Comparison of ENCODE assay signal across 8 mouse cellular contexts in the genomic region with DNA sequence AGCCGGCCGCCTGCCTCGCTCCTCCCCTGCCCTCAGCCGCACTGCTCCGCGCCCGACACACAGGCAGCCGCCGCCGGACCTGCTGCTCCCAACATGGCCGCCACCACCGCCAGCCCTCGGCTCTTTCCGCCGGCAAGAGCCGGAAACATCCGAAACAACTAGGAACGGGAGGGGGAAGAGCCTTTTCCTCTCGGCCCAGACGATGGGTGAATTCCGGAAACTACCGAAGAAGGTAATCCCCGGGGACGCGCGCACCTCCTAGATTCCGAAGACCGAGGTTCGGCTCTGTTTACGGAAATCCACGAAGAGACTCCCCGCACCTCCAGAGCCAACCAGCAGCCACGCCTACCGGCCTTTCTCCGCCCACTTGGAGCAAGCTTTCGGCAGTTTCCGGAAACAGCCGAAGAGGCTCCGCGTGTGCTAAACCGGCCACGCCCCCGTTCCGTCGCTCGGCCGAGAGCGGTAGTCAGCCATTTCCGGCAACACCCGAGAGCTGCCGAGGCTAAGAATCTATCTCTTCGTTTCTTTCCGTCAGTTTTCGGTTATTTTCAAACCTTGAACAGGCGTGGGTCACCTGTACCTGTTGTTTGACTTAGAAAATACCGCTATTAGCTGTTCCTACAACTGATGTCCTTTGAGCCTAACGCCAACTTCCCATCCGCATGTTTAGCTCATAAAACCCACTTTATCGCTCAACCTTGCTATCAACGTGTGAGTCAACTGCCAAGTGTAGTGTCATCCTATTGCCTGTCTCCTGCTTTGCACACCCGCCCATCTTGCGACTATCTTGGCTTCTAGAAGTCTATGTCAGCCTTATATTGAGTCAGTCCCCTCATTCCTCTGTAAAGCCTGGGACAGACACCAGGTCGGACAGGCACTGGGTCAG. TPM values are rescaled to one million over a fixed set of nuclear protein-coding genes. Genes with fewer than 3 reads are reported as not detected.
DNase-seq lines count a peak whose midpoint lies in the region; ATAC-seq and TF ChIP-seq lines count a peak whose summit lies in the region.

A gene (minus strand): TSS at position 349 of the 886 bp plus-strand sequence.

- no peaks in the 10 kb centered on the region for H3K27me3 ChIP-seq in MEL (ENCODE audit: control insufficient read depth in 1 of 2, insufficient read depth in 2 of 2, low read length in 2 of 2)
- H3K27me3 ChIP-seq in cerebellum, adult 2 months (ENCODE audit: control insufficient read depth, insufficient read depth, low read length): no peaks in the 10 kb centered on the region
- no peaks in the 10 kb centered on the region for H3K27me3 ChIP-seq in forebrain, postnatal 0 days (ENCODE audit: insufficient read depth, low read length)
- H3K27me3 ChIP-seq in lung, embryonic 15.5 days: no peaks in the 10 kb centered on the region

- 2% methylated on average over 63 of the region's 63 CpGs for WGBS in cerebellum, adult 2 months
- WGBS in forebrain, postnatal 0 days: 2% methylated on average over 62 of the region's 63 CpGs
- WGBS in lung, embryonic 15.5 days: 1% methylated on average over 63 of the region's 63 CpGs

- peaks cover 44% of the 10 kb centered on the region for H3K79me2 ChIP-seq in MEL (ENCODE audit: control insufficient read depth, insufficient read depth, low read length, poor library complexity)

- peaks cover 0 to 33% of the 10 kb centered on the region in 2 experiments; a peak in 2 of 4 replicates for H3K36me3 ChIP-seq in MEL (ENCODE audit: control insufficient read depth in 1 of 2, insufficient read depth in 2 of 2, low read length in 2 of 2)
- H3K36me3 ChIP-seq in forebrain, postnatal 0 days (ENCODE audit: insufficient read depth): peaks cover 4% of the 10 kb centered on the region; the same call in 1 of the 2 replicates
- H3K36me3 ChIP-seq in lung, embryonic 15.5 days: no peaks in the 10 kb centered on the region

- H3K4me2 ChIP-seq in forebrain, postnatal 0 days (ENCODE audit: low read depth): peak within 1 kb of the TSS; percentile 75
- H3K4me2 ChIP-seq in lung, embryonic 15.5 days: peak within 1 kb of the TSS; percentile 87

- H3K9me3 ChIP-seq in MEL (replicated peaks; ENCODE audit: insufficient read depth, low read length): no peaks in the 10 kb centered on the region
- H3K9me3 ChIP-seq in forebrain, postnatal 0 days (ENCODE audit: low read length): no peaks in the 10 kb centered on the region
- H3K9me3 ChIP-seq in lung, embryonic 15.5 days: no peaks in the 10 kb centered on the region

- peak within 1 kb of the TSS; percentile 91 for H3K27ac ChIP-seq in MEL (ENCODE audit: control insufficient read depth, low read depth, low read length)
- peak within 1 kb of the TSS; percentile 46; the same call in 1 of the 2 replicates for H3K27ac ChIP-seq in cerebellum, adult 2 months (ENCODE audit: insufficient read depth, low read length)
- H3K27ac ChIP-seq in forebrain, postnatal 0 days (ENCODE audit: low read depth, low read length): peak within 1 kb of the TSS; percentile 87
- peak within 1 kb of the TSS; percentile 91 for H3K27ac ChIP-seq in lung, embryonic 15.5 days

- peak; percentile 96 for ATAC-seq in forebrain, postnatal 0 days
- peak; percentile 91 for ATAC-seq in lung, embryonic 15.5 days (ENCODE audit: borderline replicate concordance, extremely low read depth, low FRiP score, low TSS enrichment)

- peak; percentile 77 to 90 for TF ChIP-seq EP300 in MEL (IDR thresholded peaks at IDR 0.05; ENCODE audit: low read depth in 1 of 2, low read length in 2 of 2)

- TF ChIP-seq RAD21 in MEL (IDR thresholded peaks at IDR 0.05; ENCODE audit: low read depth, low read length): no peak

- H3K4me3 ChIP-seq in MEL (ENCODE audit: control insufficient read depth in 1 of 2, insufficient read depth in 1 of 2, low read depth in 2 of 2, low read length in 2 of 2): peak within 1 kb of the TSS; percentile 78 to 86
- peak within 1 kb of the TSS; percentile 94 for H3K4me3 ChIP-seq in cerebellum, adult 2 months (replicated peaks; ENCODE audit: insufficient read depth, low read depth, low read length)
- peak within 1 kb of the TSS; percentile 93 for H3K4me3 ChIP-seq in forebrain, postnatal 0 days (ENCODE audit: low read depth, low read length)
- H3K4me3 ChIP-seq in lung, embryonic 15.5 days: peak within 1 kb of the TSS; percentile 87

- TF ChIP-seq CTCF in MEL (IDR thresholded peaks at IDR 0.05 in 2 of 3, conservative IDR thresholded peaks at IDR 0.05 in 1 of 3; ENCODE audit: control insufficient read depth in 1 of 3, insufficient read depth in 1 of 3, low read depth in 2 of 3, low read length in 3 of 3, poor library complexity in 1 of 3, severe bottlenecking in 1 of 3): no peak
- no peak for TF ChIP-seq CTCF in cerebellum, adult 2 months (IDR thresholded peaks at IDR 0.05; ENCODE audit: borderline replicate concordance, insufficient read depth, low read depth, low read length)
- TF ChIP-seq CTCF in forebrain, postnatal 0 days (IDR thresholded peaks at IDR 0.05; ENCODE audit: low read depth): no peak

- DNase-seq in MEL (ENCODE audit: low read depth, low spot score): peak; percentile 99
- DNase-seq in cerebellum, adult 2 months: peak; percentile 99 to 100
- peak; percentile 100 for DNase-seq in forebrain, postnatal 0 days
- DNase-seq in heart, postnatal 4 days: peak; percentile 99
- peak; percentile 99 for DNase-seq in layer of hippocampus, adult 8-10 months (ENCODE audit: low spot score in 2 of 2)
- DNase-seq in ovary, adult 18-20 months (ENCODE audit: low spot score): peak; percentile 98
- peak; percentile 100 for DNase-seq in thymus, postnatal 0 days (ENCODE audit: low spot score)

- peak; percentile 42 to 71; a peak in 3 of 4 replicates for TF ChIP-seq POLR2A in MEL (IDR thresholded peaks at IDR 0.05; ENCODE audit: control insufficient read depth in 1 of 2, insufficient read depth in 1 of 2, low read depth in 1 of 2, low read length in 2 of 2, poor library complexity in 1 of 2)
- peak; percentile 89 for TF ChIP-seq POLR2A in cerebellum, adult 2 months (IDR thresholded peaks at IDR 0.05; ENCODE audit: borderline replicate concordance, insufficient read depth, low read length)

- peaks cover 12 to 38% of the 10 kb centered on the region in 2 experiments for H3K4me1 ChIP-seq in MEL (ENCODE audit: control insufficient read depth in 1 of 2, insufficient read depth in 2 of 2, low read length in 2 of 2)
- H3K4me1 ChIP-seq in cerebellum, adult 2 months (ENCODE audit: control insufficient read depth, insufficient read depth, low read length): peaks cover 15% of the 10 kb centered on the region
- H3K4me1 ChIP-seq in forebrain, postnatal 0 days (ENCODE audit: insufficient read depth): peaks cover 21% of the 10 kb centered on the region
- H3K4me1 ChIP-seq in lung, embryonic 15.5 days: peaks cover 36% of the 10 kb centered on the region

- H3K9ac ChIP-seq in MEL (ENCODE audit: control insufficient read depth, low read depth, low read length, poor library complexity, severe bottlenecking): peak within 1 kb of the TSS; percentile 97
- peak within 1 kb of the TSS; percentile 95 for H3K9ac ChIP-seq in forebrain, postnatal 0 days
- peak within 1 kb of the TSS; percentile 97 for H3K9ac ChIP-seq in lung, embryonic 15.5 days

TF ChIP-seq in MEL, 35 proteins besides CTCF, POLR2A, EP300 and RAD21 (continues in another document):
- TF ChIP-seq MYB (IDR thresholded peaks at IDR 0.05; ENCODE audit: low read depth, low read length) (peak; percentile 93), SMC3 (IDR thresholded peaks at IDR 0.05; ENCODE audit: low read depth, low read length) (peak; percentile 19; the same call in 1 of the 2 replicates), POLR2AphosphoS2 (IDR thresholded peaks at IDR 0.05; ENCODE audit: low read length) (peak; percentile 73), BHLHE40 (IDR thresholded peaks at IDR 0.05; ENCODE audit: borderline replicate concordance, low read depth, low read length) (peak; percentile 57; the same call in 1 of the 2 replicates), KAT2A (conservative IDR thresholded peaks at IDR 0.05; ENCODE audit: low read depth, low read length) (peak; percentile 20), JUND (IDR thresholded peaks at IDR 0.05; ENCODE audit: low read depth, low read length) (no peak), ETS1 (IDR thresholded peaks at IDR 0.05; ENCODE audit: low read depth, low read length) (peak; percentile 87), NRF1 (IDR thresholded peaks at IDR 0.05; ENCODE audit: insufficient read depth, low read depth, low read length, poor library complexity, severe bottlenecking) (peak; percentile 37; the same call in 1 of the 2 replicates), SIN3A (IDR thresholded peaks at IDR 0.05; ENCODE audit: low read length) (peak; percentile 98), TBP (IDR thresholded peaks at IDR 0.05; ENCODE audit: low read depth, low read length) (peak; percentile 81), ZNF384 (IDR thresholded peaks at IDR 0.05; ENCODE audit: low read depth, low read length) (no peak), MXI1 (IDR thresholded peaks at IDR 0.05; ENCODE audit: low read depth, low read length) (peak; percentile 88), MAZ (IDR thresholded peaks at IDR 0.05; ENCODE audit: low read depth, low read length) (no peak; the same call in 1 of the 2 replicates), MAFK (IDR thresholded peaks at IDR 0.05; ENCODE audit: borderline replicate concordance, low read depth, low read length) (no peak), NELFE (IDR thresholded peaks at IDR 0.05; ENCODE audit: low read depth, low read length) (peak; percentile 74), GATA1 (IDR thresholded peaks at IDR 0.05; ENCODE audit: low read depth, low read length) (peak; percentile 77), HCFC1 (IDR thresholded peaks at IDR 0.05; ENCODE audit: low read depth, low read length) (peak; percentile 69; the same call in 1 of the 2 replicates), ELF1 (IDR thresholded peaks at IDR 0.05; ENCODE audit: low read depth, low read length) (peak; percentile 95), TCF12 (IDR thresholded peaks at IDR 0.05; ENCODE audit: low read depth, low read length) (peak; percentile 56), MEF2A (IDR thresholded peaks at IDR 0.05; ENCODE audit: extremely low read depth, insufficient replicate concordance, low read depth, low read length, poor library complexity, severe bottlenecking) (no peak)

RNA-seq across cellular contexts. Expression of the gene that starts here (rescaled TPM):
- total RNA-seq in MEL (2012; rRNA removed): 34.6 and 36.1 TPM in 2 replicates
- polyA plus RNA-seq in MEL (2012; ENCODE audit: insufficient read depth in 1 of 2, insufficient read length in 2 of 2, low read depth in 1 of 2, low replicate concordance in 2 of 2, missing spikeins in 1 of 2): 10 to 100 TPM in 1 of 2 experiments, not detected in 1; 72.4 TPM
- polyA plus RNA-seq in cerebellum, adult 2 months (2012; rRNA removed): 75.3 and 76.2 TPM in 2 replicates
- 35.8 and 38.7 TPM in 2 replicates for total RNA-seq in forebrain, postnatal 0 days (2014; rRNA removed)
- polyA plus RNA-seq in forebrain, postnatal 0 days (2015; fragmentation: Nextera tagmentation; extraction: Ambion mirVana): 30.0 and 35.7 TPM in 2 replicates
- 10 to 100 TPM; 54.9 to 58.4 TPM for total RNA-seq in heart, postnatal 4 days (2021)
- 100 to 1,000 TPM; 101 to 135 (median 120) TPM for total RNA-seq in layer of hippocampus, adult 8-10 months (2022)
- 42.9 and 49.0 TPM in 2 replicates for polyA plus RNA-seq in lung, embryonic 15.5 days (2015; fragmentation: Nextera tagmentation; extraction: Ambion mirVana)
- 48.1 and 65.1 TPM in 2 replicates for polyA plus RNA-seq in thymus, postnatal 0 days (2015; fragmentation: Nextera tagmentation; extraction: Ambion mirVana)

Comparison
In these comparisons a context has a peak if more than half of its experiments do, and no peak if none do; other contexts are left out.
1. Peak in every context shown above with its lines: DNase-seq, ATAC-seq, H3K4me3 ChIP-seq and H3K27ac ChIP-seq.